Mouse (Mus musculus): ENCODE results near the gene Cep104. TPM values are rescaled to one million over a fixed set of nuclear protein-coding genes. Genes with fewer than 3 reads are reported as not detected.

Cep104 gene
- polyA plus RNA-seq, 1 experiment from 2014 or later: 21.0 TPM

Other genes starting within 250 kb of the Cep104 start
- gene A430005L14Rik, start 18.0 kb upstream of the Cep104 start, polyA plus RNA-seq (2016; fragmentation: Nextera tagmentation; extraction: Ambion mirVana): 76.2 and 86.1 TPM in 2 replicates
- 9.8 and 10.9 TPM in 2 replicates for gene Dffb, start 68 bp upstream of the Cep104 start, polyA plus RNA-seq (2016; fragmentation: Nextera tagmentation; extraction: Ambion mirVana)
- 36.4 and 38.1 TPM in 2 replicates for gene Lrrc47, start 36.5 kb downstream of the Cep104 start, polyA plus RNA-seq (2016; fragmentation: Nextera tagmentation; extraction: Ambion mirVana)
- 5.9 and 6.0 TPM in 2 replicates for gene Smim1, start 51.0 kb downstream of the Cep104 start, polyA plus RNA-seq (2016; fragmentation: Nextera tagmentation; extraction: Ambion mirVana)
- gene Ccdc27, start 67.5 kb downstream of the Cep104 start, polyA plus RNA-seq (2016; fragmentation: Nextera tagmentation; extraction: Ambion mirVana): not detected in 2 replicates
- 1.7 and 2.4 TPM in 2 replicates for gene Trp73, start 165.0 kb downstream of the Cep104 start, polyA plus RNA-seq (2016; fragmentation: Nextera tagmentation; extraction: Ambion mirVana)
- 41.9 and 42.9 TPM in 2 replicates for gene Wrap73, start 167.2 kb downstream of the Cep104 start, polyA plus RNA-seq (2016; fragmentation: Nextera tagmentation; extraction: Ambion mirVana)
- 154 and 159 TPM in 2 replicates for gene Tprgl, start 185.5 kb downstream of the Cep104 start, polyA plus RNA-seq (2016; fragmentation: Nextera tagmentation; extraction: Ambion mirVana)
- 38.6 and 43.7 TPM in 2 replicates for gene Megf6, start 195.5 kb downstream of the Cep104 start, polyA plus RNA-seq (2016; fragmentation: Nextera tagmentation; extraction: Ambion mirVana)